In genomic region chr17:30808866-30809660, GRCm38 (mm10) we compare ENCODE assay signal across 11 mouse cellular contexts.
DNase-seq lines count a peak whose midpoint lies in the region; ATAC-seq lines count a peak whose summit lies in the region.
"Had no signal": no experiment of that assay in that cellular context is flagged by ENCODE, and none has a peak within 500 bp of the region (broad histone marks: within the 10 kb centered on the region; RNA-seq: fewer than 3 reads in every experiment).

No protein-coding gene starts in this region.

- no peak overlapping the region for H3K4me2 ChIP-seq in hindbrain, embryonic 13.5 days
- peak overlapping the region; percentile 26 for H3K4me2 ChIP-seq in neural tube, embryonic 15.5 days
- H3K4me2 ChIP-seq: liver, embryonic 11.5 days had no signal

- WGBS in hindbrain, embryonic 13.5 days = 58% methylated on average over 15 of the region's 15 CpGs
- WGBS in neural tube, embryonic 15.5 days = 43% methylated on average over 15 of the region's 15 CpGs

- peak overlapping the region; percentile 75 for H3K27ac ChIP-seq in hindbrain, embryonic 13.5 days
- H3K27ac ChIP-seq in neural tube, embryonic 15.5 days (replicated peaks) = no peak overlapping the region; the same call in 1 of the 2 replicates

- H3K9ac ChIP-seq in hindbrain, embryonic 13.5 days = no peak overlapping the region; the same call in 1 of the 2 replicates
- 0 out of 2 replicates have a peak overlapping the region, but pooled peaks have one; percentile 26 for H3K9ac ChIP-seq in neural tube, embryonic 15.5 days (replicated peaks)

- intact Hi-C loops in left cerebral cortex, postnatal 14 days (cut with DNase I) = no loop called here
- intact Hi-C loops in left cerebral cortex, postnatal 25 days (cut with DNase I) = loop anchor here (5.0 kb wide), 1 partner anchor 67 kb away; no protein-coding TSS in a partner anchor

- H3K9me3 ChIP-seq in hindbrain, embryonic 13.5 days = no peaks in the 10 kb centered on the region
- H3K9me3 ChIP-seq in neural tube, embryonic 15.5 days (replicated peaks) = no peaks in the 10 kb centered on the region

- ATAC-seq in frontal cortex, adult (ENCODE audit: low TSS enrichment) = peak; percentile 65; the same call in 1 of the 2 replicates
- ATAC-seq in hindbrain, embryonic 13.5 days (ENCODE audit: low FRiP score) = 0 out of 2 replicates have a peak, but pooled peaks have one; percentile 52
- peak; percentile 40; the same call in 1 of the 2 replicates for ATAC-seq in neural tube, embryonic 15.5 days (ENCODE audit: low FRiP score)

- no peak for DNase-seq in frontal cortex, postnatal 10 days (ENCODE audit: low spot score in 2 of 2)
- peak; percentile 40 to 50 for DNase-seq in left cerebral cortex, postnatal 14 days (ENCODE audit: low spot score in 2 of 2)
- no peak for DNase-seq in left cerebral cortex, postnatal 25 days (ENCODE audit: low spot score in 2 of 2)
- no peak for DNase-seq in adrenal gland, postnatal 14 days
- DNase-seq in urinary bladder, postnatal 4 days (ENCODE audit: low spot score in 2 of 2) = no peak
- DNase-seq: heart, postnatal 4 days; kidney, postnatal 4 days had no signal

- no peaks in the 10 kb centered on the region for H3K36me3 ChIP-seq in hindbrain, embryonic 13.5 days
- H3K36me3 ChIP-seq in neural tube, embryonic 15.5 days = no peaks in the 10 kb centered on the region

- H3K4me3 ChIP-seq in hindbrain, embryonic 13.5 days = no peak overlapping the region
- no peak overlapping the region for H3K4me3 ChIP-seq in neural tube, embryonic 15.5 days (replicated peaks)

- H3K27me3 ChIP-seq in hindbrain, embryonic 13.5 days = no peaks in the 10 kb centered on the region
- no peaks in the 10 kb centered on the region for H3K27me3 ChIP-seq in neural tube, embryonic 15.5 days (replicated peaks)

- peaks cover 53% of the 10 kb centered on the region for H3K4me1 ChIP-seq in hindbrain, embryonic 13.5 days (replicated peaks)
- H3K4me1 ChIP-seq in neural tube, embryonic 15.5 days = peaks cover 43% of the 10 kb centered on the region

Comparison
In these comparisons a context has a peak if more than half of its experiments do, and no peak if none do; other contexts are left out.
1. DNase-seq: peak in left cerebral cortex, postnatal 14 days (2 of 2); none in frontal cortex, postnatal 10 days (0 of 2), left cerebral cortex, postnatal 25 days (0 of 2), adrenal gland, postnatal 14 days (single experiment) and urinary bladder, postnatal 4 days (0 of 2).
2. Peak in every context shown above with its lines, with median percentiles within 50 percentile points of each other: ATAC-seq.